Mouse (Mus musculus): ENCODE measurements around the gene 9030025P20Rik.
"Not testable (repeated sequence)": the region's sequence is repeated elsewhere in the genome, so short reads cannot be mapped to it uniquely, and the experiment has no call there.

DNA sequence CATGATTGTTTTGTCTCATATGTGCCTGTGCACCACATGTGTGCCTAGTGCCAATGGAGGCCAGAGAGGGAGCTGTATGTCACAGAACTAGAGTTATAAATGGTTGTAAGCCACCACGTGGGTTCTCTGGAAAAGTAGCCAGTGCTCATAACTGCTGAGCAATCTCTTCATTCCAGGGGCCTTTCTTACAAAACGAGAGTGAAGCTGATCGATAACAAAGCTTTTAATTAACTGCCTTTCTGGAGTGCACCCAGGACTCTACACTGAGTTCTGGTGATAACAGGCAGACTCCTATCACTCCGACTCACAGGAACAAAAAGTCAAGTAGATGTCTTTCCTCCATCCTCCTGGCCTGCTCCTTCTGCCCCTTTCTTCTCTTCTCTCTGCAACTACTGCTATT lies 21.8 kb downstream of the 9030025P20Rik start:
- TF ChIP-seq CTCF (IDR thresholded peaks at IDR 0.05; ENCODE audit: insufficient read depth, low read length); POLR2A (IDR thresholded peaks at IDR 0.05; ENCODE audit: borderline replicate concordance, extremely low read depth, low read depth, low read length): not testable (repeated sequence)
